Mouse (Mus musculus): Measurements from ENCODE around the gene Gna14. TPM values are rescaled to one million over a fixed set of nuclear protein-coding genes. Genes with fewer than 3 reads are reported as not detected.

The Gna14 gene
- total and polyA plus RNA-seq, 2 experiments from 2014 or later, result 0.60 to 0.93 TPM

- no peak overlapping the region for H3K27ac ChIP-seq (ENCODE audit: low read depth, low read length)
- TF ChIP-seq CTCF (IDR thresholded peaks at IDR 0.05), result no peak
- 82% methylated on average over 12 of the region's 12 CpGs for WGBS
- H3K4me3 ChIP-seq (ENCODE audit: low read depth, low read length), result no peak overlapping the region
- no peaks in the 10 kb centered on the region for H3K27me3 ChIP-seq (ENCODE audit: insufficient read depth, low read length)
- no peaks in the 10 kb centered on the region for H3K4me1 ChIP-seq (ENCODE audit: insufficient read depth, low read length)
- no peaks in the 10 kb centered on the region for H3K9me3 ChIP-seq (ENCODE audit: low read length)
- no peaks in the 10 kb centered on the region for H3K36me3 ChIP-seq (ENCODE audit: insufficient read depth, low read length)
- ATAC-seq (ENCODE audit: low FRiP score) (no peak), DNase-seq (ENCODE audit: low spot score) (no peak)
- H3K9ac ChIP-seq (replicated peaks; ENCODE audit: low read length, poor library complexity, severe bottlenecking), result no peak overlapping the region
- no peak overlapping the region for H3K4me2 ChIP-seq (ENCODE audit: low read depth, low read length, poor library complexity, severe bottlenecking)
These were observed 55.2 kb downstream of the Gna14 start for GRCm38 (mm10) chr19:16490756-16491155.

DNA sequence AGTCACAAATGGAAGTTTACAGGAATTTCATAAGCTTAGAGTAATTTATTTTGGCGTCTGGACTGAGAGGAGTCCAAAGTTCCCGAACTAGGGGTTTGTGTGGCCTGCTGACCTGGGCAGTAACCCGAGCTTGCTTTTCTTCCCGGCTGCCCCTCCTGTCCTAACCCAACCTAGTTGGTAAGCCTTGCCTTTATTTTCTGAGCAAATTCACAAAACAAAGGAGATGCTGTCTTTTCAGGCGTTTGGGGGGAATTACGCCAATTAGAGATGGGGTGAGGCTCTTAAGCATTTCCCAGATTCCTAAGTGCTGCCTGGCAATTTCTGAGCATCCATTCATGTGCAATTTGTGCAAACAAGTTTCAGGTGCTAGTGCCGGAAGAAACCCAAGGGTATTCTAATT is 55.9 kb downstream of the Gna14 start:
- no peaks in the 10 kb centered on the region for H3K9me3 ChIP-seq (ENCODE audit: low read length)
- no peak overlapping the region for H3K9ac ChIP-seq (replicated peaks; ENCODE audit: low read length, poor library complexity, severe bottlenecking)
- no peak for ATAC-seq (ENCODE audit: low FRiP score)
- H3K4me1 ChIP-seq (ENCODE audit: insufficient read depth, low read length), result no peaks in the 10 kb centered on the region
- DNase-seq (ENCODE audit: low spot score), result no peak
- H3K4me3 ChIP-seq (ENCODE audit: low read depth, low read length), result no peak overlapping the region
- no peak overlapping the region for H3K4me2 ChIP-seq (ENCODE audit: low read depth, low read length, poor library complexity, severe bottlenecking)
- no peaks in the 10 kb centered on the region for H3K27me3 ChIP-seq (ENCODE audit: insufficient read depth, low read length)
- H3K27ac ChIP-seq (ENCODE audit: low read depth, low read length), result no peak overlapping the region
- TF ChIP-seq CTCF (IDR thresholded peaks at IDR 0.05), result no peak
- H3K36me3 ChIP-seq (ENCODE audit: insufficient read depth, low read length), result no peaks in the 10 kb centered on the region
- 29% methylated on average over 7 of the region's 7 CpGs for WGBS

DNA sequence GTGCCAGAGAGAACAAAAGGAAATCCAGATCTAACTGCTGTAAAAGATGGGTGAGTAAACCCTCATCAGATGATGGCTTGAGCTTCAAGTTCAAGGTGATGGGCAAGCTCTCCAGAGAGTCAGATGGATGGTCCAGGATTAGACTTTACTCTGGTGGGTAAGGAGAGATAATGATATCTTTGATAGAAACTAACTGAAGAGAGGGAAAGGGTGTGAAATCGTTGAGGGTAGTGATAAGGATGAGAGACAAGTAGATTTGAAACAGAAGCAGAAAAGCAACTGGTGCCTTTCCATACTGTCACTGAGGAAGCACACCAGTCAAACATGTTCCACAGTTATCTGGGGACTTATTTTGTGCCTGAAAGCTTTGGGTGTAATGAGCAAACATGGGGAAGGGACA is 56.9 kb downstream of the Gna14 start:
- DNase-seq (ENCODE audit: low spot score) (no peak), ATAC-seq (ENCODE audit: low FRiP score) (no peak)
- no peak for TF ChIP-seq CTCF (IDR thresholded peaks at IDR 0.05)
- Histone ChIP-seq H3K27ac (ENCODE audit: low read depth, low read length) (no peak overlapping the region), H3K36me3 (ENCODE audit: insufficient read depth, low read length) (no peaks in the 10 kb centered on the region), H3K4me1 (ENCODE audit: insufficient read depth, low read length) (no peaks in the 10 kb centered on the region), H3K9ac (replicated peaks; ENCODE audit: low read length, poor library complexity, severe bottlenecking) (no peak overlapping the region), H3K4me2 (ENCODE audit: low read depth, low read length, poor library complexity, severe bottlenecking) (no peak overlapping the region), H3K27me3 (ENCODE audit: insufficient read depth, low read length) (no peaks in the 10 kb centered on the region), H3K4me3 (ENCODE audit: low read depth, low read length) (no peak overlapping the region), H3K9me3 (ENCODE audit: low read length) (no peaks in the 10 kb centered on the region)
- WGBS, result 97% methylated on average over 1 of the region's 1 CpGs

DNA sequence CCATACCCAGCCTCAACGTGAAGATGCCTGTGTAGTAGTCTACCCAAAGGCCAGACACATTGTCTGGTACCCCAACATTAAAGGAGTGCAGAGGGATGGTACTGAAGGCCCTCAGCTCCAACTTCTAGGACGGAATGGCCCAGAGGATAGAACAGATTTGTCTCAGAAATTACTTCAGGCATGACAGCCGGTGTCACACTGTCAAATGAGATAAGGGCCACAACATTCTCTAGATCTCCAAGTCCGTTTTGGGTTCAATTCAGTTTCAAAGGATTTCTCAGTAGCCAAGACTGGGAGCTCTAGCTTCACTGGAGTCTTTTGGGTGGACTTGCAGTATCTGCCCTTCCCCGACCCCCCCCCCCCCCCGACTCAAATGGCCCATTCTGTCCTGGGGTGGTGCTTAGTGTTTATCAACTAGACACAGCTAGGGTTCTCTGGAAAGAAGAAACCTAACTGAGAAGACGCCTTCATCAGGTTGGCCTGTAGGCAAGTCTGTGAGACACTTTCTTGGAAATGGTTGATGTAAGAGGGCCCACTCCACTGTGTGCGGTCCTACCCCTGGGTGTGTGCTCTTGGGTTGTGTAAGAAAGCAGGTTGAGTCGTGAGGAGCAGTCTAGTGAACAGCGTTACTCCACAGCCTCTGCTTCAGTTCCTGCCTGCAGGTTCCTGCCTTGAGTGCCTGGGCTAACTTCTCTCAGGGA is 59.4 kb downstream of the Gna14 start:
- DNase-seq (ENCODE audit: low spot score) (no peak), ATAC-seq (ENCODE audit: low FRiP score) (no peak)
- Histone ChIP-seq H3K27ac (ENCODE audit: low read depth, low read length) (no peak overlapping the region), H3K27me3 (ENCODE audit: insufficient read depth, low read length) (no peaks in the 10 kb centered on the region), H3K4me2 (ENCODE audit: low read depth, low read length, poor library complexity, severe bottlenecking) (no peak overlapping the region), H3K4me3 (ENCODE audit: low read depth, low read length) (no peak overlapping the region), H3K36me3 (ENCODE audit: insufficient read depth, low read length) (no peaks in the 10 kb centered on the region), H3K9me3 (ENCODE audit: low read length) (no peaks in the 10 kb centered on the region), H3K4me1 (ENCODE audit: insufficient read depth, low read length) (no peaks in the 10 kb centered on the region), H3K9ac (replicated peaks; ENCODE audit: low read length, poor library complexity, severe bottlenecking) (no peak overlapping the region)
- 87% methylated on average over 10 of the region's 10 CpGs for WGBS
- no peak for TF ChIP-seq CTCF (IDR thresholded peaks at IDR 0.05)

DNA sequence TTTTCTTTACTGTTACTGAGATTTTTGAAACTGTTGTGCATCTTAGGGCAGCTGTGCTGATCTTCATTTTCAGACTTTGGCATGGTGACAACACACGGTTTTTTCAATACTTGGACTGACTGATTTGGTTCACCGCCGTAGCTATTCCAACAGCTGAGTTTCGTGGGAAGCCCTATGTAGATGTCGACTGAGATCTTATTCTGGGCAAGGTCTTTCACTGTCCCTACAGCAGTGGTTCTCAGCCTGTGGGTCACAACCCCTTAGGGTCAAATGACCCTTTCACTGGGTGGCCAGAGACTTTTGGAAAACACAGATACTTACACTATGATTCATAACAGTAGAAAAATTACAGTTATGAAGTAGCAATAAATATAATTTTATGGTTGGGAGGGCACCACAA is 60.5 kb downstream of the Gna14 start:
- no peaks in the 10 kb centered on the region for H3K36me3 ChIP-seq (ENCODE audit: insufficient read depth, low read length)
- DNase-seq (ENCODE audit: low spot score) (no peak), ATAC-seq (ENCODE audit: low FRiP score) (no peak)
- no peak overlapping the region for H3K9ac ChIP-seq (replicated peaks; ENCODE audit: low read length, poor library complexity, severe bottlenecking)
- H3K4me3 ChIP-seq (ENCODE audit: low read depth, low read length), result no peak overlapping the region
- no peaks in the 10 kb centered on the region for H3K9me3 ChIP-seq (ENCODE audit: low read length)
- no peaks in the 10 kb centered on the region for H3K27me3 ChIP-seq (ENCODE audit: insufficient read depth, low read length)
- H3K4me2 ChIP-seq (ENCODE audit: low read depth, low read length, poor library complexity, severe bottlenecking), result no peak overlapping the region
- no peak overlapping the region for H3K27ac ChIP-seq (ENCODE audit: low read depth, low read length)
- TF ChIP-seq CTCF (IDR thresholded peaks at IDR 0.05), result no peak
- 90% methylated on average over 5 of the region's 5 CpGs for WGBS
- H3K4me1 ChIP-seq (ENCODE audit: insufficient read depth, low read length), result no peaks in the 10 kb centered on the region

- no peak for TF ChIP-seq CTCF (IDR thresholded peaks at IDR 0.05)
- Histone ChIP-seq H3K36me3 (ENCODE audit: insufficient read depth, low read length) (no peaks in the 10 kb centered on the region), H3K9ac (replicated peaks; ENCODE audit: low read length, poor library complexity, severe bottlenecking) (no peak overlapping the region), H3K27ac (ENCODE audit: low read depth, low read length) (no peak overlapping the region), H3K27me3 (ENCODE audit: insufficient read depth, low read length) (no peaks in the 10 kb centered on the region), H3K4me2 (ENCODE audit: low read depth, low read length, poor library complexity, severe bottlenecking) (no peak overlapping the region), H3K4me3 (ENCODE audit: low read depth, low read length) (no peak overlapping the region), H3K9me3 (ENCODE audit: low read length) (no peaks in the 10 kb centered on the region), H3K4me1 (ENCODE audit: insufficient read depth, low read length) (peaks cover 6% of the 10 kb centered on the region; the same call in 1 of the 2 replicates)
- DNase-seq (ENCODE audit: low spot score) (no peak), ATAC-seq (ENCODE audit: low FRiP score) (no peak)
- WGBS, result 80% methylated on average over 5 of the region's 5 CpGs
These were observed 66.5 kb downstream of the Gna14 start for GRCm38 (mm10) chr19:16502054-16502453.
